Mouse (Mus musculus) hindbrain, postnatal 0 days (tissue): ENCODE results near the gene Fgd1. TPM values are rescaled to one million over a fixed set of nuclear protein-coding genes. Genes with fewer than 3 reads are reported as not detected.

Experiments used
- ATAC-seq: fragments of 200-750 bp; cut with Nextera tagmentation; 2 replicates; pipeline ENCODE4 v1.8.0; 2017; ENCODE audit warnings: mild to moderate bottlenecking, moderate TSS enrichment, moderate library complexity
- DNase-seq: peaks from one replicate; pipeline ENCODE4 v3.0.0-alpha.2; 2015; ENCODE audit warnings: low spot score
- H3K27ac ChIP-seq: fragments of 300-500 bp; sonication (generic); 2 replicates; pipeline ENCODE4 v1.5.1; 2014; ENCODE audit warnings: mild to moderate bottlenecking
- H3K27me3 ChIP-seq: fragments of 300-500 bp; sonication (generic); 2 replicates; pipeline ENCODE4 v1.6.1; 2014; ENCODE audit warnings: low read length, mixed read lengths; ENCODE audit not compliant: insufficient read depth
- H3K36me3 ChIP-seq: fragments of 300-500 bp; sonication (generic); 2 replicates; pipeline ENCODE4 v1.6.1; 2014; ENCODE audit warnings: low read length, mixed read lengths; ENCODE audit not compliant: insufficient read depth
- H3K4me1 ChIP-seq: fragments of 300-500 bp; sonication (generic); 2 replicates; pipeline ENCODE4 v1.6.1; 2014; ENCODE audit warnings: antibody characterized with exemption, low read length, mixed read lengths; ENCODE audit not compliant: insufficient read depth
- H3K4me2 ChIP-seq: fragments of 300-500 bp; sonication (generic); 2 replicates; pipeline ENCODE4 v1.6.1; 2014; ENCODE audit warnings: low read depth, mild to moderate bottlenecking, low read length, moderate library complexity, mixed read lengths
- H3K4me3 ChIP-seq: fragments of 300-500 bp; sonication (generic); 2 replicates; pipeline ENCODE4 v1.5.1; 2014; ENCODE audit warnings: low read length
- H3K9ac ChIP-seq: fragments of 300-500 bp; sonication (generic); replicated peaks from 2 replicates; pipeline ENCODE4 v1.6.1; 2014; ENCODE audit warnings: mild to moderate bottlenecking, low read length, moderate library complexity, mixed read lengths
- H3K9me3 ChIP-seq: fragments of 300-500 bp; sonication (generic); 2 replicates; pipeline ENCODE4 v1.6.1; 2016; ENCODE audit warnings: low read length, mixed read lengths
- CTCF ChIP-seq: IDR thresholded peaks from 2 replicates; pipeline ENCODE4 v1.5.1; 2016; ENCODE audit warnings: antibody characterized with exemption, control low read depth, low read depth
- WGBS: fragments of 180-500 bp; shearing (Covaris S2); extraction: QIAGEN DNeasy Blood & Tissue Kit; methylation state at CpG from one replicate; pipeline ENCODE4 v1.1.7; 2014; 5-methylcytosine and 5-hydroxymethylcytosine counted together
- polyA plus RNA-seq: library from polyadenylated mRNA; unstranded; fragments of >200 nt; fragmentation: Nextera tagmentation; extraction: Ambion mirVana; gene quantifications from 2 replicates; pipeline ENCODE4 v1.2.1, GENCODE M21; 2015
- total RNA-seq: library from RNA; depleted of rRNA; stranded (reverse); fragments of >200 nt; gene quantifications from 2 replicates; pipeline ENCODE4 v1.2.3, GENCODE M21; 2014

The Fgd1 gene
- total and polyA plus RNA-seq, 2 experiments from 2014 or later = 12.7 to 46.3 TPM

DNA sequence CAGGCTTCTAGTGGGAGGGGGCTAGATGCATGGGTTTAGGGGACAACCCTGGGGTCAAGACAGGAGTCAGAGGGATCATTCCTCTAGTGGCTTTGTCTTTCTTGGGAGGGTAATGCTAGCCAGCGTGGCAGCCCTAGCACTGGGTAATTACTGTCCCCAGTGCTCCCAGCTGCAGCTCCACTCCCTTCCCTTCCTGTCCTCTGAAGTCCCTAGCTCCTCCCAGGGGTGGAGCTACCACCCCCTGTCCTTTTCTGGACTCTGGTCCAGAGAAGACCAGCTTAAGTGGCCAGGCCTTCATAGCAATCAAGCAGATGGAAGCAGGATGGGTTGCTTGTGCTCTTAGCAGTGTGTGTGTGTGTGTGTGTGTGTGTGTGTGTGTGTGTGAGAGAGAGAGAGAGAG lies 9.6 kb downstream of the Fgd1 start:
- H3K4me2 ChIP-seq = no peak overlapping the region
- H3K4me1 ChIP-seq = no peaks in the 10 kb centered on the region
- no peak for DNase-seq
- no peak for TF ChIP-seq CTCF
- H3K9me3 ChIP-seq = no peaks in the 10 kb centered on the region
- 24% methylated on average over 1 of the region's 1 CpGs for WGBS
- no peak for ATAC-seq
- H3K4me3 ChIP-seq = no peak overlapping the region
- no peaks in the 10 kb centered on the region for H3K27me3 ChIP-seq
- no peak overlapping the region for H3K9ac ChIP-seq
- H3K27ac ChIP-seq = no peak overlapping the region
- no peaks in the 10 kb centered on the region for H3K36me3 ChIP-seq

DNA sequence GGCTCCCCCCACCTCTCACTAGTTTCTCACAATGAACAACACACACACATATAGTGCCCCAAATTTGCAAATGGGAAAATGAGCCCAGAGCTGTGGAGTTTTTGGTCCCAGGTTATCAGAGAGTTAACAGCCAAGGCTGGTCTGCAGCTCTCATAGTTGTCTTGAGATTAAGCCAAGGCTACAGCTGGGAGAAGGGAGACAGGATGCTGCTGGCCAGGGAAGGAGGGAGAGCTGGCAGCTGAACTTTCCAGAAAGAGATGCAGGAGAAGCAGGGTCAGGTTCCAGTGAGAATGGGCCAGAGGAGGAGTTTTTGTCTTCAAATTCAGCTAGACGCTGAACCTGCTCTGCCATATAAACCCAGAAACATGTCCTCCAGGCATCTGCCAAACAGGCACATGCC lies 13.4 kb downstream of the Fgd1 start:
- Histone ChIP-seq H3K4me2 (no peak overlapping the region), H3K27me3 (no peaks in the 10 kb centered on the region), H3K4me3 (no peak overlapping the region), H3K9ac (no peak overlapping the region), H3K27ac (no peak overlapping the region), H3K4me1 (no peaks in the 10 kb centered on the region), H3K9me3 (no peaks in the 10 kb centered on the region), H3K36me3 (no peaks in the 10 kb centered on the region)
- no peak for TF ChIP-seq CTCF
- ATAC-seq = no peak
- no peak for DNase-seq
- WGBS = 86% methylated on average over 1 of the region's 1 CpGs

- H3K4me1 ChIP-seq = no peaks in the 10 kb centered on the region
- no peaks in the 10 kb centered on the region for H3K27me3 ChIP-seq
- H3K4me3 ChIP-seq = no peak overlapping the region
- no peak overlapping the region for H3K27ac ChIP-seq
- H3K36me3 ChIP-seq = no peaks in the 10 kb centered on the region
- TF ChIP-seq CTCF = no peak
- no peaks in the 10 kb centered on the region for H3K9me3 ChIP-seq
- 63% methylated on average over 3 of the region's 3 CpGs for WGBS
- ATAC-seq (no peak), DNase-seq (no peak)
- H3K9ac ChIP-seq = no peak overlapping the region
- no peak overlapping the region for H3K4me2 ChIP-seq
These were observed 15.8 kb downstream of the Fgd1 start for GRCm38 (mm10) chrX:151061615-151062299.

DNA sequence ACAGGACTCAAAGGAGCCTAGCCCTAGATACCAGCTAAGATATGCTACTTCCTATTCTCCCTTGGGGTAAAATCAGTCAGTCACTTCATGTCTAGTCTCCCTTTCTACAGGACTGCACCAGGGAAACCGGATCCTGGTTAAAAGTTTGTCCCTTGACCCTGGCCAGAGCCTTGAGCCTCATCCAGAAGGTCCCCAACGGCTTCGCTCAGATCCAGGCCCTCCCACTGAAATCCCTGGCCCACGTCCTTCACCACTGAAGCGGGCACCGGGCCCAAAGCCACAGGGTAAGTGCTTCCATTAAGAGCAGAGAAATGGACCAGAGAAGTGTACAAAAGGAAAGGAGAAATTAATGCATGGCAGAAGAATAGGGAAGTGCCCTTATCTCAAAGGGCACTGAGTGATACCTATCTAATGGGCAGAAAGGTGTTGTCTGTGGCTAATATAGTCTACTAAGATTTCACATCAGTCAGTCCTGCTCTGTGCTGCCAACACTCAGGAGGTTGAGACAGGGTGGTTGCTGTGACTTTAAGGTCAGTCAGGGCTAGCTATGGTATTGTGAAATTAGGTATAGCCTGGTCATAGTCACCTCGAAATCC lies 20.2 kb downstream of the Fgd1 start:
- Histone ChIP-seq H3K4me1 (no peaks in the 10 kb centered on the region), H3K9me3 (no peaks in the 10 kb centered on the region), H3K4me2 (no peak overlapping the region), H3K9ac (no peak overlapping the region), H3K27ac (no peak overlapping the region), H3K27me3 (no peaks in the 10 kb centered on the region), H3K4me3 (no peak overlapping the region), H3K36me3 (peaks cover 3% of the 10 kb centered on the region; the same call in 1 of the 2 replicates)
- 75% methylated on average over 7 of the region's 7 CpGs for WGBS
- ATAC-seq = no peak
- TF ChIP-seq CTCF = no peak
- DNase-seq = no peak

GRCm38 (mm10) chrX:151067876-151068275 lies 21.9 kb downstream of the Fgd1 start:
- no peaks in the 10 kb centered on the region for H3K4me1 ChIP-seq
- no peak overlapping the region for H3K27ac ChIP-seq
- H3K4me2 ChIP-seq = no peak overlapping the region
- WGBS = 87% methylated on average over 5 of the region's 5 CpGs
- DNase-seq (no peak), ATAC-seq (no peak)
- peaks cover 7% of the 10 kb centered on the region for H3K36me3 ChIP-seq
- no peaks in the 10 kb centered on the region for H3K9me3 ChIP-seq
- no peak for TF ChIP-seq CTCF
- H3K27me3 ChIP-seq = no peaks in the 10 kb centered on the region
- H3K4me3 ChIP-seq = no peak overlapping the region
- H3K9ac ChIP-seq = no peak overlapping the region

GRCm38 (mm10) chrX:151076007-151076406 lies 30.1 kb downstream of the Fgd1 start:
- H3K27ac ChIP-seq = no peak overlapping the region
- no peak overlapping the region for H3K4me3 ChIP-seq
- peaks cover 10% of the 10 kb centered on the region; the same call in 1 of the 2 replicates for H3K36me3 ChIP-seq
- H3K9ac ChIP-seq = no peak overlapping the region
- H3K9me3 ChIP-seq = no peaks in the 10 kb centered on the region
- no peak for ATAC-seq
- no peaks in the 10 kb centered on the region for H3K4me1 ChIP-seq
- no peaks in the 10 kb centered on the region for H3K27me3 ChIP-seq
- WGBS = 92% methylated on average over 5 of the region's 5 CpGs
- no peak for DNase-seq
- H3K4me2 ChIP-seq = no peak overlapping the region
- no peak for TF ChIP-seq CTCF

DNA sequence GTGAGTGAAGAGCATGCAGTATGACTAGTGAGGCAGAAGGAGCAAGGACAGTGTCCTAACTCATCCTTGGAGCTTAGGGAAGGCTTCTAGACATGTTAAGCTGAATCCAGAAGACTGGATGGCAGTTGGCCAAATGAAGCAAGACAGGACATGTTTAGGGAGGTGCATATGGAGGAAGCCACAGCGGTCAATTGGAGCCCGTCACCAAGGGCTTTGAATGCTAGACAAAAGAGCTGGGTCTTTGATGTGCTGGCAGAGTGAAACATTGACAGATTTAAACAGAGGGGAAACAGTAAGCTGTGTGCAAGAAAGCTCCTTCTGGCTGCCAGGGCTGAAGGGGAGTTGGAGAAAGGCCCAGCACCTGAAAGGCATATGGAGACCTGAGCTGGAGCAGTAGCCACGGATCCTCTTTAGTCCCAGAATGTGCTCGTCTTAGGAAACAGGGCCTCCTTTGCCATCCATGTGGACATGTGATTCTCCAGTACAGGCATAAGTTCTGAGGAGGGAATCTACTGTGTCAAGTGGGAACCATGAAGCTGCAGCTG lies 31.1 kb downstream of the Fgd1 start:
- Histone ChIP-seq H3K4me3 (no peak overlapping the region), H3K9ac (no peak overlapping the region), H3K9me3 (no peaks in the 10 kb centered on the region), H3K4me1 (no peaks in the 10 kb centered on the region), H3K27ac (no peak overlapping the region), H3K27me3 (no peaks in the 10 kb centered on the region), H3K4me2 (no peak overlapping the region), H3K36me3 (peaks cover 5% of the 10 kb centered on the region; the same call in 1 of the 2 replicates)
- peak; percentile 12 for DNase-seq
- TF ChIP-seq CTCF = no peak
- 58% methylated on average over 4 of the region's 4 CpGs for WGBS
- ATAC-seq = no peak
